Mouse (Mus musculus) cerebellum, adult 8-10 months (tissue): ENCODE results near the gene Mthfd1l.
"Not testable (repeated sequence)": the region's sequence is repeated elsewhere in the genome, so short reads cannot be mapped to it uniquely, and the experiment has no call there.

Experiments
- DNase-seq: peaks from one replicate; pipeline ENCODE4 v3.0.0; 2022

Mthfd1l gene

GRCm38 (mm10) chr10:4047666-4048065 lies 74.7 kb downstream of the Mthfd1l start:
- no peak for DNase-seq

GRCm38 (mm10) chr10:4050236-4050635 lies 77.3 kb downstream of the Mthfd1l start:
- DNase-seq: no peak

- peak; percentile 39 for DNase-seq
These were observed 79.8 kb downstream of the Mthfd1l start for GRCm38 (mm10) chr10:4052711-4053110.

GRCm38 (mm10) chr10:4053278-4054061 lies 80.6 kb downstream of the Mthfd1l start:
- DNase-seq: peak; percentile 88

- DNase-seq: no peak
These were observed 81.7 kb downstream of the Mthfd1l start for GRCm38 (mm10) chr10:4054589-4054988.

- no peak for DNase-seq
These were observed 84.5 kb downstream of the Mthfd1l start for GRCm38 (mm10) chr10:4057397-4057796.

- no peak for DNase-seq
These were observed 84.9 kb downstream of the Mthfd1l start for GRCm38 (mm10) chr10:4057832-4058231.

GRCm38 (mm10) chr10:4061071-4061987 lies 88.4 kb downstream of the Mthfd1l start:
- no peak for DNase-seq

- no peak for DNase-seq
These were observed 90.6 kb downstream of the Mthfd1l start for GRCm38 (mm10) chr10:4063537-4063936.

- no peak for DNase-seq
These were observed 92.6 kb downstream of the Mthfd1l start for GRCm38 (mm10) chr10:4065295-4066084.

- no peak for DNase-seq
These were observed 96.4 kb downstream of the Mthfd1l start for GRCm38 (mm10) chr10:4069258-4069826.

- peak; percentile 43 for DNase-seq
These were observed 97.1 kb downstream of the Mthfd1l start for GRCm38 (mm10) chr10:4070061-4070460.

GRCm38 (mm10) chr10:4071069-4071844 lies 98.3 kb downstream of the Mthfd1l start:
- peak; percentile 34 for DNase-seq

- DNase-seq: no peak
These were observed 99.0 kb downstream of the Mthfd1l start for GRCm38 (mm10) chr10:4071845-4072345.

- not testable (repeated sequence) for DNase-seq
These were observed 99.6 kb downstream of the Mthfd1l start for GRCm38 (mm10) chr10:4072491-4072890.

- no peak for DNase-seq
These were observed 105.4 kb downstream of the Mthfd1l start for GRCm38 (mm10) chr10:4078220-4078840.

- DNase-seq: no peak
These were observed 106.2 kb downstream of the Mthfd1l start for GRCm38 (mm10) chr10:4078979-4079630.

GRCm38 (mm10) chr10:4079643-4080244 lies 106.8 kb downstream of the Mthfd1l start:
- no peak for DNase-seq

- no peak for DNase-seq
These were observed 110.7 kb downstream of the Mthfd1l start for GRCm38 (mm10) chr10:4083609-4084008.

- no peak for DNase-seq
These were observed 112.0 kb downstream of the Mthfd1l start for GRCm38 (mm10) chr10:4084907-4085306.
